Mouse (Mus musculus) kidney, embryonic 14.5 days (tissue): ENCODE data around the gene Tmem125. TPM values are rescaled to one million over a fixed set of nuclear protein-coding genes. Genes with fewer than 3 reads are reported as not detected.
A peak's percentile ranks its signal among the peaks of the same experiment; 100 is the strongest.

ENCODE experiments used
- ATAC-seq: fragments of 200-750 bp; cut with Nextera tagmentation; 2 replicates; pipeline ENCODE4 v1.8.0; 2017; ENCODE audit warnings: moderate number of reproducible peaks, mild to moderate bottlenecking, moderate TSS enrichment, moderate library complexity; ENCODE audit not compliant: low FRiP score, low TSS enrichment
- H3K27ac ChIP-seq: fragments of 300-500 bp; sonication (generic); 2 replicates; pipeline ENCODE4 v1.5.1; 2014; ENCODE audit warnings: low read depth, mild to moderate bottlenecking, low read length, moderate library complexity, mixed read lengths
- H3K27me3 ChIP-seq: fragments of 300-500 bp; sonication (generic); 2 replicates; pipeline ENCODE4 v1.6.1; 2014; ENCODE audit warnings: mild to moderate bottlenecking, low read length; ENCODE audit not compliant: control insufficient read depth, insufficient read depth
- H3K36me3 ChIP-seq: fragments of 300-500 bp; sonication (generic); 2 replicates; pipeline ENCODE4 v1.6.1; 2014; ENCODE audit warnings: low read length, mixed read lengths; ENCODE audit not compliant: control insufficient read depth, insufficient read depth
- H3K4me1 ChIP-seq: fragments of 300-500 bp; sonication (generic); 2 replicates; pipeline ENCODE4 v1.6.1; 2014; ENCODE audit warnings: low read length, mixed read lengths; ENCODE audit not compliant: control insufficient read depth, insufficient read depth
- H3K4me2 ChIP-seq: fragments of 300-500 bp; sonication (generic); replicated peaks from 2 replicates; pipeline ENCODE4 v1.6.1; 2014; ENCODE audit warnings: low read depth, mild to moderate bottlenecking, low read length
- H3K4me3 ChIP-seq: fragments of 300-500 bp; sonication (generic); 2 replicates; pipeline ENCODE4 v1.5.1; 2014; ENCODE audit warnings: mild to moderate bottlenecking, low read length
- H3K9ac ChIP-seq: fragments of 300-500 bp; sonication (generic); 2 replicates; pipeline ENCODE4 v1.6.1; 2014; ENCODE audit warnings: low read depth, mild to moderate bottlenecking, low read length, moderate library complexity
- H3K9me3 ChIP-seq: fragments of 300-500 bp; sonication (generic); 2 replicates; pipeline ENCODE4 v1.6.1; 2016; ENCODE audit warnings: low read length; ENCODE audit not compliant: control insufficient read depth
- WGBS: fragments of 180-500 bp; shearing (Covaris S2); extraction: QIAGEN DNeasy Blood & Tissue Kit; methylation state at CpG from one replicate; pipeline ENCODE4 v1.1.7; 2014; 5-methylcytosine and 5-hydroxymethylcytosine counted together
- polyA plus RNA-seq: library from polyadenylated mRNA; unstranded; fragments of >200 nt; fragmentation: Nextera tagmentation; extraction: Ambion mirVana; gene quantifications from 2 replicates; pipeline ENCODE4 v1.2.1, GENCODE M21; 2014

The Tmem125 gene
- 3.2 and 4.1 TPM in 2 replicates for polyA plus RNA-seq

DNA sequence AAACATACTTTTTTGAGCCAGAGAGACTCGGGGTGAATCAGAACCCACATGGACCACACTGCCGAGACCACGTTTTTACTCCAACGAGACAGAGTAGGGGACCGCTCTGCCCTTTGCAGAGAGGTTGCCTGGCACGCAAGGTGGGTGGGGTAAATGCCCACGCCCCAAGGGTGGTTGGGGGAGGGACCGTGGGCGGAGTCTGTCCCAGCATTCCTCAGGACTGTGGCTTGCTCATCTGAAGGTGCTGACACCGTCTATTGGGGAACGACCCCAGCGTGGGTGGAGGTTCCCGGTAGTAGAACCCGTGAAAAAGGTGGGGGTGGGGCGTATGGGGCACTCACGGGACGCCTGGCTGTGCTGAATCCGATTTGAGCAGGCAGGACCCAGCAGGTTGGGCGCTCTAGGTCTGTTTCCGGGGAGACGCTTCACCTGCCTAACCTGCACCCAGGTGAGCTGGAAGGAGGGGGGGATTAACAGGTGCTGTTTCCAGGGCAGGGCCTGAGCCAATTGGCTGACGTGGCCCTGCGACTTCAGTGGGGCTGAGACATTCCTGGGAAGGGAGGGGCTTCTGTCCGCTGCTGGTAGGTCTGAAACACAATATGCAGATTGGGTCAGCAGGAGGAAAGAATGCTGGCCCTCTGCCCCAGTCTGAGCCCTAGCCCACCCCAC lies at the start of gene Tmem125:
Tmem125 (minus strand) TSS at position 453 of the 669 bp plus-strand sequence.
- no peaks in the 10 kb centered on the region for H3K27me3 ChIP-seq
- H3K9ac ChIP-seq, result peak within 1 kb of the TSS; percentile 32; the same call in 1 of the 2 replicates
- peak within 1 kb of the TSS; percentile 34 for H3K4me3 ChIP-seq
- no peaks in the 10 kb centered on the region for H3K9me3 ChIP-seq
- no peaks in the 10 kb centered on the region for H3K36me3 ChIP-seq
- 0 out of 2 replicates have a peak, but pooled peaks cover 4% of the 10 kb centered on the region for H3K4me1 ChIP-seq
- WGBS, result 1% methylated on average over 24 of the region's 24 CpGs
- H3K27ac ChIP-seq, result peak within 1 kb of the TSS; percentile 38
- peak; percentile 80 for ATAC-seq
- H3K4me2 ChIP-seq, result peak within 1 kb of the TSS; percentile 53

DNA sequence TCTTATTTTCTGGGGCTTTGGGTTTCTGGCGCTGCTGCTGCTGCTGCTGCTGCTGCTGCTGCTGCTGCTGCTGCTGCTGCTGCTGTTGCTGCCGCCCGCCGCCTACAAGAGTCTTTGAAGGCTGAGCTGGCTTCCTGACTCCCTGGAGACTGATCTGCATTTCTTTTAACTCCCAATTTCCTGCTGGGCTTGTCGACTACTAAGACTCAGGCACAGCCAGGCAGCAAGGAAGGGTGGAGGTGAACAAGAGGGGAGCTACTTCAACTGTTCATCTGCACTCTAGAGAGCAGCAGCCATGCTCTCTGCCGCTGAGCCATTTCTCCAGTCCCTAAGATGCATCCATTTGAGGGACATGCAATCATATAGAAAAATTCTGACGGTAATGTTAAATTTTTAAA lies 45.9 kb upstream of the Tmem125 start:
- Histone ChIP-seq H3K36me3 (no peaks in the 10 kb centered on the region), H3K27me3 (no peaks in the 10 kb centered on the region), H3K4me1 (no peaks in the 10 kb centered on the region), H3K4me3 (no peak overlapping the region), H3K27ac (no peak overlapping the region), H3K9me3 (no peaks in the 10 kb centered on the region), H3K9ac (no peak overlapping the region), H3K4me2 (no peak overlapping the region)
- no peak for ATAC-seq
- WGBS, result 8% methylated on average over 7 of the region's 7 CpGs

DNA sequence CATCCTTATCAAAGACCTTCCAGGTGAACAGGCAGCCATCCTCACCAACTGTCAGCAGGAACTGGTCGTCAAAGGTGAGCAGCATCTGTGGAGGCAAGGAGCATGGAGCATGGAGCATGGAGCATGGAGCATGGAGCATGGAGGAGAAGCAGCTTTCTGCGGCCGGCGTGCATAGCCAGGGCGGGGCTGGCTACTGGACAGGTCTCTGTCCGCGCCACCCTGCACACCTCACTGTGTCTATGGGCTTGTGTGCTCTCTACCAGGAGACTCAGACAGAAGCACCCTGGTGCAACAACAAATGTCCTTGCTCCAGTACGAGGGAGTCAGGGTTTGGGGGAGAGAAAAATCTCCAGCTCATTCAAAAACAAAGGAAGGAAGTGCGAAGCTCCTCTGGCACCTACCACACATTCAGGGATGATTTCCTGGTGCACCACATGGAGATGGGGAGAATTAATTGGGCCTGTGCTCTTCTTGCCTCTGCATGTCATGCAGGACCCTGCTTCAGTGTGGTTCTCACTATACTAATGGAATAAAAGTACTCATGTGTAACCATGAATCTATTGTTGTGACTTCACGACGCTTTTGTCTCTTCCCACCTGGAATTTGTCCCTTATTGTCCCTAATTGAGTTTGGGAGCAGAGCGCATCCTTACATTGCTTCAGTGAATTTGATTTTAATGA lies 45.3 kb upstream of the Tmem125 start:
- 63% methylated on average over 12 of the region's 12 CpGs for WGBS
- Histone ChIP-seq H3K4me3 (no peak overlapping the region), H3K4me1 (no peaks in the 10 kb centered on the region), H3K9ac (no peak overlapping the region), H3K4me2 (no peak overlapping the region), H3K27ac (no peak overlapping the region), H3K9me3 (no peaks in the 10 kb centered on the region), H3K36me3 (no peaks in the 10 kb centered on the region), H3K27me3 (no peaks in the 10 kb centered on the region)
- no peak for ATAC-seq

DNA sequence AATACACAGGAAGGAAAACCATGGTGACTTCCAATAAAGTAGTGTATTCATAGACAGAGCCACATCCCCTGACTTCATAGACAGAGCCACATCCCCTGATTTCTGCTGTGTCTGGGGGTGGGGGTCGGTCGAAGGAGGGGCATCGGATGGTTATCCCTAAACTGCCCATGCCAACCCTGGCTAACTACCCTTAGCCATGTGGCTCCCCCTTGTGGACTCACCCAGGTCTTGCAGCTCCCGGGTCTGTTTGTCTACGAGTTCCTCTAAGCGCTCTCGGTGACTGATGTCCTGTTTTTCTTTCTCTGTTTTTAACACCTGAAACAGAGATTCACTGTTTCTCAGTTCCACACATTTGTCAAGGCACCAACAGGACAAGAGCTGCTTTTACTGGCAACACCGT lies 38.8 kb upstream of the Tmem125 start:
- no peak overlapping the region for H3K4me2 ChIP-seq
- H3K9me3 ChIP-seq, result no peaks in the 10 kb centered on the region
- H3K27ac ChIP-seq, result no peak overlapping the region
- no peak for ATAC-seq
- H3K4me1 ChIP-seq, result no peaks in the 10 kb centered on the region
- no peak overlapping the region for H3K4me3 ChIP-seq
- H3K9ac ChIP-seq, result no peak overlapping the region
- WGBS, result 89% methylated on average over 8 of the region's 8 CpGs
- no peaks in the 10 kb centered on the region for H3K36me3 ChIP-seq
- no peaks in the 10 kb centered on the region for H3K27me3 ChIP-seq

DNA sequence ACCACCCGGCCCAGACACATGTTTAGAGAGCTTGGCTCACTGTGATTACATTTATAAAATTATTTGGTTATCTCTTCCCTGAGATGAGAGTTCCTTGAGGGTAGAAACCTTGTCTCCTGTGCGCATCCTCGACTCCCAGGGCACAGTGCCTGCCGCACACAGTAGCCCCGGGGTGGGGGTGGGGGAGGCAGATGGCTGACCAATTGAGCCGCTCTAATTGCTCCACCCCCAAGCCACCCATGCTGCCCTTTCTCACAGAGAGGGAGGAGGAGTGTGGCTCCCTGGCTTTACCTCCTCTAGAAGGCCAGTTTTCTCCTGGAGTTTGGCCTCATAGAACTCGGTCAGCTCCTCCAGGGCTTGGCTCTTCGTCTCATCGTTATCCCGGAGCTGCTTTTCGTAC lies 37.7 kb upstream of the Tmem125 start:
- ATAC-seq, result no peak
- no peak overlapping the region for H3K4me3 ChIP-seq
- H3K9me3 ChIP-seq, result no peaks in the 10 kb centered on the region
- no peak overlapping the region for H3K9ac ChIP-seq
- H3K4me2 ChIP-seq, result no peak overlapping the region
- H3K27ac ChIP-seq, result no peak overlapping the region
- no peaks in the 10 kb centered on the region for H3K36me3 ChIP-seq
- 35% methylated on average over 11 of the region's 11 CpGs for WGBS
- no peaks in the 10 kb centered on the region for H3K27me3 ChIP-seq
- H3K4me1 ChIP-seq, result no peaks in the 10 kb centered on the region

DNA sequence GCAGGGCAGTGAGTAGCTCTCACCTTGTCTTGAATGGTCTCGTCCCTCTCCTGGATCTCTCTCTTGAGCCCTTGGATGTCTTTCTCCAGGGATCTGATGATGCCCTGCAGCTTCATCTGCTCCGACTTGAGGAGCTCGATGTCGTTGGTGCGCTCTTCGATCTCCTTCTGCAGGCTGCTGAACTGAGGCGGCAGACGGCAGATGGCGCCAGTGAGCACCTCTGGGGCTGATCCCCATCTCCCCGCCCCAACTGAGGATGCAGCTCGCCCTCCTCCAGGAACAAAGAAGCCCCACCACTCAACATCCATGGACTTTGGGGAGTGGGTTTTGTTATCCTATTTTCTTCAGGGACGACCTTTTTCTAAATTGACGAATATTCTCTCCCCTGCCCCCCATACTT lies 35.5 kb upstream of the Tmem125 start:
- H3K36me3 ChIP-seq, result no peaks in the 10 kb centered on the region
- ATAC-seq, result no peak
- WGBS, result 57% methylated on average over 13 of the region's 13 CpGs

GRCm38 (mm10) chr4:118576097-118576496 lies 32.3 kb upstream of the Tmem125 start:
- H3K4me2 ChIP-seq, result no peak overlapping the region
- H3K4me3 ChIP-seq, result no peak overlapping the region
- H3K27me3 ChIP-seq, result no peaks in the 10 kb centered on the region
- H3K27ac ChIP-seq, result no peak overlapping the region
- H3K9ac ChIP-seq, result no peak overlapping the region
- no peak for ATAC-seq
- no peaks in the 10 kb centered on the region for H3K4me1 ChIP-seq
- H3K36me3 ChIP-seq, result no peaks in the 10 kb centered on the region
- 9% methylated on average over 6 of the region's 6 CpGs for WGBS
- no peaks in the 10 kb centered on the region for H3K9me3 ChIP-seq

More for the DNA sequence above, 35.5 kb upstream of the Tmem125 start:
- H3K4me3 ChIP-seq, result no peak overlapping the region
- no peaks in the 10 kb centered on the region for H3K9me3 ChIP-seq
- H3K27me3 ChIP-seq, result no peaks in the 10 kb centered on the region
- H3K27ac ChIP-seq, result no peak overlapping the region
- H3K4me2 ChIP-seq, result no peak overlapping the region
- no peaks in the 10 kb centered on the region for H3K4me1 ChIP-seq
- no peak overlapping the region for H3K9ac ChIP-seq

DNA sequence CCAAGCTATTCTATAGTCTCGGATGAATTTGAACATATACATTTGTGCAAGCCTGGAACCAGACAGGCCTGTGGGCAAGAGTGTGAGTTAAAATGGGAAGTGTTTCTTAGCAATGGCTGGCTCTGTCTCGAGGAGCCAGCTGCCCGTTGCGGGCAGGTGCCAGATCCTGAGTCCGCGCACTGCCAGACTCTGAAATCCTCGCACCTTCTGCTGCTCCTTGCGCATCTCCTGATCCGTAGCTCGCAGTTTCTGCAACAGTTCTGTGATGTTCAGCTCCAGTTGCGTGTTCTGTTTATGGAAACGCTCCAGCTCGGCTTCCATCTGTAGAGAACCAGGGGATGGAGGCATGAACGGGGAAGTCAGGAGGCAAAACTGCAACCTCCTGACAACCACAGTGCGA lies 27.6 kb upstream of the Tmem125 start:
- no peak for ATAC-seq
- Histone ChIP-seq H3K9ac (no peak overlapping the region), H3K4me3 (no peak overlapping the region), H3K9me3 (no peaks in the 10 kb centered on the region), H3K27ac (no peak overlapping the region), H3K4me2 (no peak overlapping the region), H3K36me3 (no peaks in the 10 kb centered on the region), H3K4me1 (no peaks in the 10 kb centered on the region), H3K27me3 (no peaks in the 10 kb centered on the region)
- 81% methylated on average over 15 of the region's 15 CpGs for WGBS

DNA sequence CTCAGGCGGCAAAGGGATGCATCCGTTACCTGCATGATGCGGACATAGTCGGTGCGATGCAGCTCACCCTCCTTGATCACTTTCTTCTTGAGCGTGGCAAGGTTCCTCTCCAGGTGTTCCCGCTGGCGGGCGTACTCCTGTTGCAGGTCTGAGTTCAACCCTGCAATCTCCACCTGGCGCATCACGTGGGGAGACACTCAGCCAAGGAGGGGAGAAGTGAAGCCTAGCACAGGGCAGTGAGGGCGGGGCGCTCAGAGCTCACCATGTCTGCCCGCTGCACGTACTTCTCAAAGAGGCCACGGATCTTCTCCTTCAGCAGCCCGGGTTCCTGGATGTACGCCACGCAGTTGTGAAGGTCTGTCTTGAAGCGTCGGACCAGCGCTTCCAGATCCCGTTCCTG lies 25.5 kb upstream of the Tmem125 start:
- Histone ChIP-seq H3K4me3 (no peak overlapping the region), H3K9me3 (no peaks in the 10 kb centered on the region), H3K9ac (no peak overlapping the region), H3K4me2 (no peak overlapping the region), H3K36me3 (no peaks in the 10 kb centered on the region), H3K27me3 (no peaks in the 10 kb centered on the region), H3K27ac (no peak overlapping the region), H3K4me1 (no peaks in the 10 kb centered on the region)
- no peak for ATAC-seq
- WGBS, result 78% methylated on average over 23 of the region's 23 CpGs
